Mouse (Mus musculus) heart, postnatal 4 days (tissue): ENCODE measurements around the gene Oas1g. TPM values are rescaled to one million over a fixed set of nuclear protein-coding genes. Genes with fewer than 3 reads are reported as not detected.

Experiments used
- microRNA-seq, 2 experiments: library from miRNA; unstranded; fragments of <30 nt; microRNA quantifications; one replicate each; pipeline ENCODE4 v1.2.0; 2021 to 2022
- total RNA-seq, 2 experiments: library from RNA; stranded (reverse); gene quantifications; 2 replicates each; pipeline ENCODE4 v1.2.3; 2021

Gene Oas1g
- total RNA-seq, 2 experiments from 2014 or later, result not detected

Small RNA genes lying within 50 kb of the gene (microRNA-seq; reads per million reads assigned to microRNA genes)
- gene Gm22907, result 0 reads per million in 2 experiments

Other genes with a start within 250 kb of the Oas1g start
- gene Rasal1, start 238.8 kb downstream of the Oas1g start, total RNA-seq, result under 1 TPM; 0.29 to 0.45 TPM
- gene Dtx1, start 175.7 kb downstream of the Oas1g start, total RNA-seq, result 1 to 10 TPM in 1 of 2 experiments, under 1 TPM in 1; 0.97 to 1.5 TPM
- under 1 TPM in 1 of 2 experiments, not detected in 1; 0.24 TPM for gene Oas2, start 137.8 kb downstream of the Oas1g start, total RNA-seq
- gene Oas3, start 110.0 kb downstream of the Oas1g start, total RNA-seq, result under 1 TPM; 0.07 to 0.14 TPM
- gene Oas1e, start 92.1 kb downstream of the Oas1g start, total RNA-seq, result not detected
- gene Oas1c, start 75.1 kb downstream of the Oas1g start, total RNA-seq, result under 1 TPM; 0.36 to 0.91 TPM
- not detected for gene Oas1f, start 40.2 kb downstream of the Oas1g start, total RNA-seq
- gene Oas1h, start 26.2 kb downstream of the Oas1g start, total RNA-seq, result not detected
- under 1 TPM; 0.36 to 0.38 TPM for gene Oas1a, start 19.9 kb upstream of the Oas1g start, total RNA-seq
- not detected for gene Oas1d, start 26.9 kb upstream of the Oas1g start, total RNA-seq
- under 1 TPM in 1 of 2 experiments, not detected in 1; 0.07 TPM for gene Rph3a, start 122.5 kb upstream of the Oas1g start, total RNA-seq